Mouse (Mus musculus): ENCODE data around the gene Fmnl1. TPM values are rescaled to one million over a fixed set of nuclear protein-coding genes. Genes with fewer than 3 reads are reported as not detected.

Gene Fmnl1
- polyA plus RNA-seq, 1 experiment from 2014 or later: 2.6 TPM

- WGBS: 96% methylated on average over 2 of the region's 2 CpGs
- ATAC-seq (ENCODE audit: extremely low read depth, insufficient number of reproducible peaks, low FRiP score, low TSS enrichment): no peak
- peaks cover 67% of the 10 kb centered on the region for H3K36me3 ChIP-seq
- H3K4me1 ChIP-seq: no peaks in the 10 kb centered on the region
- no peak overlapping the region for H3K4me2 ChIP-seq
- no peak overlapping the region for H3K27ac ChIP-seq (replicated peaks)
- no peaks in the 10 kb centered on the region for H3K27me3 ChIP-seq (replicated peaks)
- H3K4me3 ChIP-seq: no peak overlapping the region
- no peaks in the 10 kb centered on the region for H3K9me3 ChIP-seq
- H3K9ac ChIP-seq: no peak overlapping the region
Measured at GRCm38 (mm10) chr11:103229608-103230007, 58.7 kb downstream of the Fmnl1 start.

GRCm38 (mm10) chr11:103230626-103231025 is 59.7 kb downstream of the Fmnl1 start:
- H3K36me3 ChIP-seq: peaks cover 58% of the 10 kb centered on the region
- no peaks in the 10 kb centered on the region for H3K9me3 ChIP-seq
- 82% methylated on average over 19 of the region's 19 CpGs for WGBS
- H3K27ac ChIP-seq (replicated peaks): no peak overlapping the region
- no peak for ATAC-seq (ENCODE audit: extremely low read depth, insufficient number of reproducible peaks, low FRiP score, low TSS enrichment)
- H3K9ac ChIP-seq: no peak overlapping the region
- peaks cover 1% of the 10 kb centered on the region; the same call in 1 of the 2 replicates for H3K4me1 ChIP-seq
- H3K27me3 ChIP-seq (replicated peaks): no peaks in the 10 kb centered on the region
- H3K4me2 ChIP-seq: no peak overlapping the region
- no peak overlapping the region for H3K4me3 ChIP-seq

- Histone ChIP-seq H3K4me1 (peaks cover 7% of the 10 kb centered on the region; the same call in 1 of the 2 replicates), H3K4me3 (no peak overlapping the region), H3K9ac (no peak overlapping the region), H3K36me3 (peaks cover 57% of the 10 kb centered on the region), H3K27ac (replicated peaks) (no peak overlapping the region), H3K9me3 (no peaks in the 10 kb centered on the region), H3K4me2 (no peak overlapping the region), H3K27me3 (replicated peaks) (no peaks in the 10 kb centered on the region)
- no peak for ATAC-seq (ENCODE audit: extremely low read depth, insufficient number of reproducible peaks, low FRiP score, low TSS enrichment)
- WGBS: 92% methylated on average over 7 of the region's 7 CpGs
Measured at GRCm38 (mm10) chr11:103231367-103231766, 60.5 kb downstream of the Fmnl1 start.

- H3K4me2 ChIP-seq: no peak overlapping the region
- ATAC-seq (ENCODE audit: extremely low read depth, insufficient number of reproducible peaks, low FRiP score, low TSS enrichment): no peak
- no peaks in the 10 kb centered on the region for H3K9me3 ChIP-seq
- H3K9ac ChIP-seq: no peak overlapping the region
- H3K36me3 ChIP-seq: peaks cover 57% of the 10 kb centered on the region
- no peaks in the 10 kb centered on the region for H3K27me3 ChIP-seq (replicated peaks)
- WGBS: 29% methylated on average over 7 of the region's 7 CpGs
- H3K4me1 ChIP-seq: peaks cover 7% of the 10 kb centered on the region; the same call in 1 of the 2 replicates
- no peak overlapping the region for H3K4me3 ChIP-seq
- no peak overlapping the region for H3K27ac ChIP-seq (replicated peaks)
Measured at GRCm38 (mm10) chr11:103232966-103233365, 62.1 kb downstream of the Fmnl1 start.

GRCm38 (mm10) chr11:103234447-103234846 is 63.5 kb downstream of the Fmnl1 start:
- Histone ChIP-seq H3K4me1 (peaks cover 7% of the 10 kb centered on the region; the same call in 1 of the 2 replicates), H3K4me3 (no peak overlapping the region), H3K4me2 (no peak overlapping the region), H3K36me3 (peaks cover 58% of the 10 kb centered on the region), H3K9ac (no peak overlapping the region), H3K27me3 (replicated peaks) (no peaks in the 10 kb centered on the region), H3K9me3 (no peaks in the 10 kb centered on the region), H3K27ac (replicated peaks) (no peak overlapping the region)
- ATAC-seq (ENCODE audit: extremely low read depth, insufficient number of reproducible peaks, low FRiP score, low TSS enrichment): no peak
- 69% methylated on average over 1 of the region's 1 CpGs for WGBS

GRCm38 (mm10) chr11:103235702-103236101 is 64.8 kb downstream of the Fmnl1 start:
- no peaks in the 10 kb centered on the region for H3K27me3 ChIP-seq (replicated peaks)
- ATAC-seq (ENCODE audit: extremely low read depth, insufficient number of reproducible peaks, low FRiP score, low TSS enrichment): no peak
- H3K9me3 ChIP-seq: no peaks in the 10 kb centered on the region
- H3K4me2 ChIP-seq: no peak overlapping the region
- H3K4me1 ChIP-seq: peaks cover 17% of the 10 kb centered on the region
- 55% methylated on average over 11 of the region's 11 CpGs for WGBS
- no peak overlapping the region for H3K4me3 ChIP-seq
- peaks cover 50% of the 10 kb centered on the region for H3K36me3 ChIP-seq
- H3K27ac ChIP-seq (replicated peaks): 0 out of 2 replicates have a peak overlapping the region, but pooled peaks have one; percentile 12
- H3K9ac ChIP-seq: no peak overlapping the region

- H3K27me3 ChIP-seq (replicated peaks): no peaks in the 10 kb centered on the region
- H3K27ac ChIP-seq (replicated peaks): no peak overlapping the region
- H3K36me3 ChIP-seq: peaks cover 43% of the 10 kb centered on the region
- no peak overlapping the region for H3K4me2 ChIP-seq
- no peak overlapping the region for H3K9ac ChIP-seq
- no peak overlapping the region for H3K4me3 ChIP-seq
- ATAC-seq (ENCODE audit: extremely low read depth, insufficient number of reproducible peaks, low FRiP score, low TSS enrichment): no peak
- H3K4me1 ChIP-seq: peaks cover 24% of the 10 kb centered on the region
- no peaks in the 10 kb centered on the region for H3K9me3 ChIP-seq
- WGBS: 82% methylated on average over 6 of the region's 6 CpGs
Measured at GRCm38 (mm10) chr11:103236431-103236830, 65.5 kb downstream of the Fmnl1 start.

- H3K4me3 ChIP-seq: no peak overlapping the region
- peaks cover 24% of the 10 kb centered on the region for H3K4me1 ChIP-seq
- H3K27ac ChIP-seq (replicated peaks): no peak overlapping the region
- H3K4me2 ChIP-seq: no peak overlapping the region
- no peaks in the 10 kb centered on the region for H3K9me3 ChIP-seq
- ATAC-seq (ENCODE audit: extremely low read depth, insufficient number of reproducible peaks, low FRiP score, low TSS enrichment): no peak
- H3K27me3 ChIP-seq (replicated peaks): no peaks in the 10 kb centered on the region
- no peak overlapping the region for H3K9ac ChIP-seq
- WGBS: 78% methylated on average over 10 of the region's 10 CpGs
- peaks cover 43% of the 10 kb centered on the region for H3K36me3 ChIP-seq
Measured at GRCm38 (mm10) chr11:103236903-103237302, 66.0 kb downstream of the Fmnl1 start.

- peaks cover 24% of the 10 kb centered on the region for H3K4me1 ChIP-seq
- WGBS: 69% methylated on average over 9 of the region's 9 CpGs
- ATAC-seq (ENCODE audit: extremely low read depth, insufficient number of reproducible peaks, low FRiP score, low TSS enrichment): no peak
Measured at GRCm38 (mm10) chr11:103237757-103238156, 66.8 kb downstream of the Fmnl1 start.

GRCm38 (mm10) chr11:103240740-103241139 is 69.8 kb downstream of the Fmnl1 start:
- 43% methylated on average over 7 of the region's 7 CpGs for WGBS
- H3K4me1 ChIP-seq: peaks cover 37% of the 10 kb centered on the region
- peaks cover 40% of the 10 kb centered on the region for H3K36me3 ChIP-seq
- H3K27ac ChIP-seq (replicated peaks): peak overlapping the region; percentile 61
- peak overlapping the region; percentile 14; the same call in 1 of the 2 replicates for H3K4me2 ChIP-seq
- H3K4me3 ChIP-seq: no peak overlapping the region
- no peak for ATAC-seq (ENCODE audit: extremely low read depth, insufficient number of reproducible peaks, low FRiP score, low TSS enrichment)
- H3K27me3 ChIP-seq (replicated peaks): no peaks in the 10 kb centered on the region
- no peaks in the 10 kb centered on the region for H3K9me3 ChIP-seq
- peak overlapping the region; percentile 38; the same call in 1 of the 2 replicates for H3K9ac ChIP-seq

More at GRCm38 (mm10) chr11:103237757-103238156, 66.8 kb downstream of the Fmnl1 start:
- no peak overlapping the region for H3K4me2 ChIP-seq
- H3K27me3 ChIP-seq (replicated peaks): no peaks in the 10 kb centered on the region
- no peak overlapping the region for H3K4me3 ChIP-seq
- peaks cover 43% of the 10 kb centered on the region for H3K36me3 ChIP-seq
- H3K9me3 ChIP-seq: no peaks in the 10 kb centered on the region
- no peak overlapping the region for H3K9ac ChIP-seq
- H3K27ac ChIP-seq (replicated peaks): no peak overlapping the region

GRCm38 (mm10) chr11:103244856-103245255 is 73.9 kb downstream of the Fmnl1 start:
- Histone ChIP-seq H3K36me3 (no peaks in the 10 kb centered on the region; the same call in 1 of the 2 replicates), H3K4me1 (peaks cover 72% of the 10 kb centered on the region), H3K4me2 (no peak overlapping the region), H3K9ac (no peak overlapping the region), H3K27me3 (replicated peaks) (no peaks in the 10 kb centered on the region), H3K27ac (replicated peaks) (no peak overlapping the region), H3K4me3 (no peak overlapping the region), H3K9me3 (no peaks in the 10 kb centered on the region)
- ATAC-seq (ENCODE audit: extremely low read depth, insufficient number of reproducible peaks, low FRiP score, low TSS enrichment): no peak
- WGBS: 74% methylated on average over 4 of the region's 4 CpGs

- no peak for ATAC-seq (ENCODE audit: extremely low read depth, insufficient number of reproducible peaks, low FRiP score, low TSS enrichment)
- H3K4me2 ChIP-seq: peak overlapping the region; percentile 4; the same call in 1 of the 2 replicates
Measured at GRCm38 (mm10) chr11:103246081-103246730, 75.3 kb downstream of the Fmnl1 start.

More at GRCm38 (mm10) chr11:103246081-103246730, 75.3 kb downstream of the Fmnl1 start:
- H3K27ac ChIP-seq (replicated peaks): peak overlapping the region; percentile 77
- H3K36me3 ChIP-seq: no peaks in the 10 kb centered on the region
- H3K4me1 ChIP-seq: peaks cover 58% of the 10 kb centered on the region
- H3K9ac ChIP-seq: peak overlapping the region; percentile 58
- no peaks in the 10 kb centered on the region for H3K9me3 ChIP-seq
- H3K4me3 ChIP-seq: no peak overlapping the region
- 54% methylated on average over 10 of the region's 10 CpGs for WGBS
- H3K27me3 ChIP-seq (replicated peaks): no peaks in the 10 kb centered on the region

Data from heart, embryonic 13.5 days (tissue).